Mouse (Mus musculus) limb, embryonic 15.5 days (tissue): ENCODE measurements around the gene Tbc1d12. TPM values are rescaled to one million over a fixed set of nuclear protein-coding genes. Genes with fewer than 3 reads are reported as not detected.
A peak's percentile ranks its signal among the peaks of the same experiment; 100 is the strongest.

Experiments used
- ATAC-seq: fragments of 200-750 bp; cut with Nextera tagmentation; 2 replicates; pipeline ENCODE4 v1.8.0; 2017; ENCODE audit warnings: low read depth, moderate TSS enrichment; ENCODE audit not compliant: insufficient number of reproducible peaks, low FRiP score, low TSS enrichment
- H3K27ac ChIP-seq: fragments of 300-500 bp; sonication (generic); 2 replicates; pipeline ENCODE4 v1.5.1; 2015; ENCODE audit warnings: moderate library complexity, mild to moderate bottlenecking, inconsistent platforms
- H3K27me3 ChIP-seq: fragments of 300-500 bp; sonication (generic); 2 replicates; pipeline ENCODE4 v1.6.1; 2015; ENCODE audit warnings: inconsistent platforms
- H3K36me3 ChIP-seq: fragments of 300-500 bp; sonication (generic); 2 replicates; pipeline ENCODE4 v1.6.1; 2015; ENCODE audit warnings: inconsistent platforms
- H3K4me1 ChIP-seq: fragments of 300-500 bp; sonication (generic); 2 replicates; pipeline ENCODE4 v1.6.1; 2015; ENCODE audit warnings: inconsistent platforms
- H3K4me2 ChIP-seq: fragments of 300-500 bp; sonication (generic); 2 replicates; pipeline ENCODE4 v1.6.1; 2015; ENCODE audit warnings: mild to moderate bottlenecking, inconsistent platforms
- H3K4me3 ChIP-seq: fragments of 300-500 bp; sonication (generic); 2 replicates; pipeline ENCODE4 v1.5.1; 2015; ENCODE audit warnings: mild to moderate bottlenecking, inconsistent platforms
- H3K9ac ChIP-seq: fragments of 300-500 bp; sonication (generic); 2 replicates; pipeline ENCODE4 v1.6.1; 2015; ENCODE audit warnings: inconsistent platforms
- H3K9me3 ChIP-seq: fragments of 300-500 bp; sonication (generic); 2 replicates; pipeline ENCODE4 v1.6.1; 2016; ENCODE audit warnings: inconsistent platforms
- WGBS: fragments of 180-500 bp; shearing (Covaris S2); methylation state at CpG from one replicate; pipeline ENCODE4 v1.1.7; 2015; 5-methylcytosine and 5-hydroxymethylcytosine counted together
- polyA plus RNA-seq: library from polyadenylated mRNA; unstranded; fragments of >200 nt; fragmentation: Nextera tagmentation; extraction: Ambion mirVana; gene quantifications from 2 replicates; pipeline ENCODE4 v1.2.1, GENCODE M21; 2015

Tbc1d12 gene
- polyA plus RNA-seq, 1 experiment from 2014 or later: 2.8 TPM

- peaks cover 28% of the 10 kb centered on the region for H3K36me3 ChIP-seq
- no peaks in the 10 kb centered on the region for H3K4me1 ChIP-seq
- H3K4me2 ChIP-seq: no peak overlapping the region
- H3K9me3 ChIP-seq: no peaks in the 10 kb centered on the region
- no peak overlapping the region for H3K4me3 ChIP-seq
- WGBS: 45% methylated on average over 3 of the region's 3 CpGs
- H3K27ac ChIP-seq: no peak overlapping the region
- H3K27me3 ChIP-seq: no peaks in the 10 kb centered on the region
- no peak overlapping the region for H3K9ac ChIP-seq
- ATAC-seq: no peak
Measured at GRCm38 (mm10) chr19:38915677-38916076, 79.3 kb downstream of the Tbc1d12 start.

DNA sequence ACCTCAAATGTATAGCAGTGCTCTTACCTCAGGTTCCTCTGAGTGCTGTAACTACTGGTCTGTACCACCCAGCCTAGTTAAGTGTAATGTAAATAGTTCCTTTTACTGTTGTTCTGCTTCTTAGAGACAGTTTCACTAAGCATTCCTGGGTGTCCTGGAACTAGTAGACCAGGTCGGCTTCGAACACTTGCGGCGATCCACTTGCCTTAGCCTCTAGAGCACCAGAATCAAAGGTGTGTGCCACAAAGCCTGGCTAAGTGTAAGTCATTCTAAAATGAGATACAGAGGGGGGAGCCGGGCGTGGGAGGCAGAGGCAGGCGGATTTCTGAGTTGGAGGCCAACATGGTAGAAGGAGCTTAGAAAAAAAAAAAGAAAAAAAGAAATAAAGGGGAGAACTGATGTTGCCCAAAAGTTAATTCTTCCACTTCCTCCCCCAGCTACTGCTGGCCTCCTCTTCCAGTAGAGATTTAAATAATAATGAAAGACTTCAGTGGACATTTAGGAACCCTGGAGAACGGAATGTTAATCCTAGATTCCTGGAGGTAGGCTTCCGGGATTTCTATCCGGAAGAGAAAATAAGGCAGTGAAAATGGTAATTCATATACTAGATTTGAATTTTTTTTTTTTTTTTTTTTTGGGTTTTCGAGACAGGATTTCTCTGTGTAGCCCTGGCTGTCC, 92.2 kb downstream of the Tbc1d12 start:
- no peaks in the 10 kb centered on the region for H3K27me3 ChIP-seq
- H3K36me3 ChIP-seq: no peaks in the 10 kb centered on the region
- no peak overlapping the region for H3K27ac ChIP-seq
- no peak overlapping the region for H3K4me3 ChIP-seq
- H3K4me1 ChIP-seq: peaks cover 7% of the 10 kb centered on the region
- no peaks in the 10 kb centered on the region for H3K9me3 ChIP-seq
- WGBS: 92% methylated on average over 10 of the region's 11 CpGs
- H3K4me2 ChIP-seq: no peak overlapping the region
- no peak for ATAC-seq
- no peak overlapping the region for H3K9ac ChIP-seq

- 65% methylated on average over 13 of the region's 13 CpGs for WGBS
- H3K27ac ChIP-seq: no peak overlapping the region
- peak overlapping the region; percentile 87; the same call in 1 of the 2 replicates for H3K9ac ChIP-seq
- H3K9me3 ChIP-seq: no peaks in the 10 kb centered on the region
- no peaks in the 10 kb centered on the region for H3K27me3 ChIP-seq
- peaks cover 7% of the 10 kb centered on the region for H3K4me1 ChIP-seq
- H3K4me3 ChIP-seq: peak overlapping the region; percentile 86
- H3K4me2 ChIP-seq: peak overlapping the region; percentile 92
- H3K36me3 ChIP-seq: peaks cover 5% of the 10 kb centered on the region; the same call in 1 of the 2 replicates
- ATAC-seq: no peak
Measured at GRCm38 (mm10) chr19:38929471-38930251, 93.3 kb downstream of the Tbc1d12 start.

- no peak for ATAC-seq
- H3K27ac ChIP-seq: peak overlapping the region; percentile 85
- under 1% methylated on average over 23 of the region's 23 CpGs for WGBS
Measured at GRCm38 (mm10) chr19:38930252-38930787, 93.9 kb downstream of the Tbc1d12 start.

DNA sequence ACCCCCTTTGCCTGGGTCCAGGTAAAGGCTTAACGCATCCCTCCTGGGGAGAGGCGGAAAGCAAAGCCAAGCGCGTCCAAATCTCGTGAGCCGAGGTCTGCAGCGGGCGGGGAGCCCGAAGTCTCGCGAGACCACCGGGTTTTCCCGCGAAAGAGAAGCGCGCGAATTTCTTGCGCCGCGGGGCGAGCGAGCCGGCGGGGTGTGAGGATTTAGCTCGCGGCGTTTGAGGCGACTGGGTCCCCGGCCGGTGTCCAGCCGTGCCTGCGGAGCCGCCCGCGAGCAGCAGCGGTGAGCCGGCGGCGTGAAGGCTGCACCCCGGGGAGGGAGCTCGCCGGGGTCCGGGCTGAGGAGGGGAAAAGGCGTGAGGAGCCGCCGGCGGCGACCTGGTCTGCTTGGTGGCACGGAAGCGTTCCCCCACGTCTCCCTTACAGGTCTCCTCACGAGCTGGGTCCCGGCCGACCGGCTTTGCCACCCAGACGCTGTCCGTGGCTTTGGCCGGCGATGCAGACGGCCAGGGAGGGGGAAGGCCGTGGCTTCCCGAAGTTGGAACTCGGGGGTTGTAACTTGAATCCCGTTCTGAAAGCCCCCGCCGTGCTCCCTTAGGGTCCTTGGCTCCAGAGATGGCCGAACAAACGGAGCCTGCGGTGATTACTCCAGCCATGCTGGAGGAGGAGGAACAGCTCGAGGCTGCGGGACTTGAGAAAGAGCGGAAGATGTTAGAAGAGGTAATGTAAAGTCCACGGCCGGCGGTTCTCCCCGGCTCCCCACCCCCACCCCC, 94.6 kb downstream of the Tbc1d12 start, which contains the start of gene Hells:
Gene Hells, plus strand, starts transcription at position 128 of the 778 bp plus-strand sequence.
- peak; percentile 83 for ATAC-seq
- Histone ChIP-seq H3K9ac (peak within 1 kb of the TSS; percentile 87), H3K27ac (peak within 1 kb of the TSS; percentile 85), H3K36me3 (peaks cover 11% of the 10 kb centered on the region; the same call in 1 of the 2 replicates), H3K9me3 (no peaks in the 10 kb centered on the region), H3K4me1 (peaks cover 7% of the 10 kb centered on the region), H3K4me2 (peak within 1 kb of the TSS; percentile 92), H3K4me3 (peak within 1 kb of the TSS; percentile 86), H3K27me3 (no peaks in the 10 kb centered on the region)
- under 1% methylated on average over 75 of the region's 76 CpGs for WGBS

More at GRCm38 (mm10) chr19:38930252-38930787, 93.9 kb downstream of the Tbc1d12 start:
- Histone ChIP-seq H3K4me2 (peak overlapping the region; percentile 92), H3K9ac (peak overlapping the region; percentile 87), H3K27me3 (no peaks in the 10 kb centered on the region), H3K36me3 (peaks cover 8% of the 10 kb centered on the region; the same call in 1 of the 2 replicates), H3K9me3 (no peaks in the 10 kb centered on the region), H3K4me1 (peaks cover 7% of the 10 kb centered on the region), H3K4me3 (peak overlapping the region; percentile 86)

- ATAC-seq: no peak
- peaks cover 12% of the 10 kb centered on the region; the same call in 1 of the 2 replicates for H3K36me3 ChIP-seq
- peak overlapping the region; percentile 85; the same call in 1 of the 2 replicates for H3K27ac ChIP-seq
- no peaks in the 10 kb centered on the region for H3K27me3 ChIP-seq
- peak overlapping the region; percentile 86 for H3K4me3 ChIP-seq
- no peaks in the 10 kb centered on the region for H3K9me3 ChIP-seq
- H3K4me1 ChIP-seq: peaks cover 7% of the 10 kb centered on the region
- WGBS: under 1% methylated on average over 6 of the region's 6 CpGs
- H3K4me2 ChIP-seq: peak overlapping the region; percentile 92
- peak overlapping the region; percentile 87 for H3K9ac ChIP-seq
Measured at GRCm38 (mm10) chr19:38931566-38931890, 95.1 kb downstream of the Tbc1d12 start.

- Histone ChIP-seq H3K27ac (no peak overlapping the region), H3K9me3 (no peaks in the 10 kb centered on the region), H3K4me2 (no peak overlapping the region), H3K36me3 (peaks cover 29% of the 10 kb centered on the region; the same call in 1 of the 2 replicates), H3K9ac (no peak overlapping the region), H3K27me3 (no peaks in the 10 kb centered on the region), H3K4me3 (no peak overlapping the region), H3K4me1 (no peaks in the 10 kb centered on the region)
- WGBS: 82% methylated on average over 2 of the region's 2 CpGs
- ATAC-seq: no peak
Measured at GRCm38 (mm10) chr19:38944590-38945307, 108.4 kb downstream of the Tbc1d12 start.

Other genes with a start within 250 kb of the Tbc1d12 start
- 6.1 TPM in 2 replicates for gene Noc3l, start 17.3 kb upstream of the Tbc1d12 start, polyA plus RNA-seq
- 33.0 and 36.1 TPM in 2 replicates for gene Hells, start 94.3 kb downstream of the Tbc1d12 start, polyA plus RNA-seq
- not detected in 2 replicates for gene Cyp2c55, start 170.4 kb downstream of the Tbc1d12 start, polyA plus RNA-seq
- not detected in 2 replicates for gene Cyp2c65, start 224.4 kb downstream of the Tbc1d12 start, polyA plus RNA-seq